Mouse (Mus musculus) stomach, postnatal 0 days (tissue): ENCODE measurements around the gene Hist1h1d.

Source experiments
- CTCF ChIP-seq: IDR thresholded peaks from 2 replicates; pipeline ENCODE4 v1.5.1; 2016; ENCODE audit warnings: antibody characterized with exemption, low read depth, mild to moderate bottlenecking, moderate library complexity
- EP300 ChIP-seq: optimal IDR thresholded peaks from 2 replicates; pipeline ENCODE3; 2016; ENCODE audit warnings: antibody characterized with exemption

DNA sequence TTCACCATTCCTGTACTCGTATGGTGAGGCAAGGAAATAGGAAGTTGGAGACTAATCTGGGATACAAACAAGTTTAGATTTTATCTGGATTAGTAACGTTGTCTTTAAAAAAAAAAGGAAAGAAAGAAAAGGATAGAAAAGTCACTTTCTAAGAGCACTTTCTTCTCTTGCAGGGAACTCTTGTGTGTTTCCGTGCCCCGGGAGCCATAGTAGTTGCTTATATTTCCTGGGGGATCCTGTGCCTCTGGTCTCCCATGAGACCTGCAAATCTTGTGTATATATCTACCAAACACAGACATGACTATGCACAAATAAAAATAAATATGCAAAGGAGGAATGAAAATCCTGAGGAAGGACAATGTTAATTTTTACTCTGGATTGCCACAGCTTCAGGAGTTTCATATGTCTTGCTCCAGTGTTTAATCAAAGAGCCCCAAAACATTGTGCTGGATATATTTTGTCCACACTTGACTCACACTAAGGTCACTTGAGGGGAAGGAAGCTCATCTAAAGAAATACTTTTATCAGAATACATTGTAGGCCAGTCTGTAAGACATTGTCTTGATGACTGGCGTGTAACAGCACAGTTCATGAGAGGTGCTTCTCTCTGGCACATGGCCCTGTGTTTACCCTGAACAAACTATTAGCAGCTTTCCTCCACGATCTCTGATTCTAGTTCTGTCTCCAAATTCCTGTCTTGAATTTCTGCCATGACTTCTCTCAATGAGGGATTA, 24.0 kb downstream of the Hist1h1d start:
- TF ChIP-seq CTCF (no peak), EP300 (no peak)
